Mouse (Mus musculus) megakaryocyte, adult 5-6 weeks (primary cell): ENCODE measurements around the gene Nexmif. TPM values are rescaled to one million over a fixed set of nuclear protein-coding genes. Genes with fewer than 3 reads are reported as not detected.
A peak's percentile ranks its signal among the peaks of the same experiment; 100 is the strongest.
"Not testable (repeated sequence)": the region's sequence is repeated elsewhere in the genome, so short reads cannot be mapped to it uniquely, and the experiment has no call there.

ENCODE experiments used
- ATAC-seq: 2 replicates; pipeline ENCODE4 v1.8.0; 2016; ENCODE audit warnings: mild to moderate bottlenecking, inconsistent platforms; ENCODE audit not compliant: poor library complexity, severe bottlenecking
- total RNA-seq, 2 experiments: library from RNA; stranded (forward) in 1 of 2; stranded (reverse) in 1 of 2; fragments of 153-499, 151-499 nt in 1 of 2; fragments of 221-1000, 200-1000 nt in 1 of 2; gene quantifications; 2 replicates each; pipeline versions ENCODE4 v1.2.3 to v1.2.4; 2015 to 2017

Nexmif gene
- total RNA-seq (2015): not detected in 2 replicates
- total RNA-seq (2017): not detected in 2 replicates

GRCm38 (mm10) chrX:104200736-104201591 is at the start of gene Nexmif:
TSS of gene Nexmif (minus strand) at chrX:104201185.
- ATAC-seq: peak; percentile 24; the same call in 1 of the 2 replicates

GRCm38 (mm10) chrX:104208701-104209100 is 7.7 kb upstream of the Nexmif start:
- no peak for ATAC-seq

- ATAC-seq: no peak
Observed at GRCm38 (mm10) chrX:104201592-104202139, 681 bp upstream of the Nexmif start.

GRCm38 (mm10) chrX:104200388-104200735 is 623 bp downstream of the Nexmif start:
- no peak for ATAC-seq

GRCm38 (mm10) chrX:104199611-104200387 is 1.2 kb downstream of the Nexmif start:
- no peak for ATAC-seq

- ATAC-seq: no peak
Observed at GRCm38 (mm10) chrX:104199070-104199469, 1.9 kb downstream of the Nexmif start.

- no peak for ATAC-seq
Observed at GRCm38 (mm10) chrX:104196561-104196960, 4.4 kb downstream of the Nexmif start.

GRCm38 (mm10) chrX:104179257-104179656 is 21.7 kb downstream of the Nexmif start:
- ATAC-seq: no peak

GRCm38 (mm10) chrX:104150072-104150471 is 50.9 kb downstream of the Nexmif start:
- no peak for ATAC-seq

GRCm38 (mm10) chrX:104115266-104115665 is 85.7 kb downstream of the Nexmif start:
- ATAC-seq: not testable (repeated sequence)

- no peak for ATAC-seq
Observed at GRCm38 (mm10) chrX:104114596-104114995, 86.4 kb downstream of the Nexmif start.

GRCm38 (mm10) chrX:104054848-104055247 is 146.1 kb downstream of the Nexmif start:
- ATAC-seq: no peak

- ATAC-seq: no peak
Observed at GRCm38 (mm10) chrX:104040276-104040675, 160.7 kb downstream of the Nexmif start.

- no peak for ATAC-seq
Observed at GRCm38 (mm10) chrX:104033843-104034242, 167.1 kb downstream of the Nexmif start.

- ATAC-seq: no peak
Observed at GRCm38 (mm10) chrX:104032756-104033155, 168.2 kb downstream of the Nexmif start.

Other genes with a start within 250 kb of the Nexmif start
- gene Rlim, start 219.9 kb downstream of the Nexmif start, total RNA-seq (2015): 41.1 and 43.5 TPM in 2 replicates
- gene Rlim, start 219.9 kb downstream of the Nexmif start, total RNA-seq (2017): 69.1 and 89.8 TPM in 2 replicates
- gene Abcb7, start 212.7 kb upstream of the Nexmif start, total RNA-seq (2015): 62.0 and 72.0 TPM in 2 replicates
- 88.5 and 88.8 TPM in 2 replicates for gene Abcb7, start 212.7 kb upstream of the Nexmif start, total RNA-seq (2017)